Mouse (Mus musculus): Measurements from ENCODE around the gene Akt2. TPM values are rescaled to one million over a fixed set of nuclear protein-coding genes. Genes with fewer than 3 reads are reported as not detected.

The Akt2 gene
- polyA plus RNA-seq, 1 experiment: 101 TPM

GRCm38 (mm10) chr7:27598053-27598452 is 6.7 kb downstream of the Akt2 start:
- 71% methylated on average over 7 of the region's 7 CpGs for WGBS
- no peak for TF ChIP-seq POLR2A (IDR thresholded peaks at IDR 0.05; ENCODE audit: borderline replicate concordance, extremely low read depth, low read depth, low read length)
- TF ChIP-seq CTCF (IDR thresholded peaks at IDR 0.05; ENCODE audit: insufficient read depth, low read length): no peak

GRCm38 (mm10) chr7:27601628-27602027 is 10.3 kb downstream of the Akt2 start:
- DNase-seq: no peak
- Histone ChIP-seq H3K4me1 (ENCODE audit: control insufficient read depth, insufficient read depth, low read length) (peaks cover 25% of the 10 kb centered on the region), H3K4me3 (replicated peaks; ENCODE audit: extremely low read depth, low read depth, low read length) (no peak overlapping the region)
- 57% methylated on average over 4 of the region's 4 CpGs for WGBS
- no peak for TF ChIP-seq CTCF (IDR thresholded peaks at IDR 0.05; ENCODE audit: insufficient read depth, low read length)
- TF ChIP-seq POLR2A (IDR thresholded peaks at IDR 0.05; ENCODE audit: borderline replicate concordance, extremely low read depth, low read depth, low read length): no peak

More at GRCm38 (mm10) chr7:27598053-27598452, 6.7 kb downstream of the Akt2 start:
- peaks cover 19% of the 10 kb centered on the region for H3K4me1 ChIP-seq (ENCODE audit: control insufficient read depth, insufficient read depth, low read length)
- no peak overlapping the region for H3K4me3 ChIP-seq (replicated peaks; ENCODE audit: extremely low read depth, low read depth, low read length)
- no peak for DNase-seq

- DNase-seq: no peak
- Histone ChIP-seq H3K4me1 (ENCODE audit: control insufficient read depth, insufficient read depth, low read length) (peaks cover 31% of the 10 kb centered on the region), H3K4me3 (replicated peaks; ENCODE audit: extremely low read depth, low read depth, low read length) (no peak overlapping the region)
- WGBS: 80% methylated on average over 2 of the region's 2 CpGs
- no peak for TF ChIP-seq CTCF (IDR thresholded peaks at IDR 0.05; ENCODE audit: insufficient read depth, low read length)
- TF ChIP-seq POLR2A (IDR thresholded peaks at IDR 0.05; ENCODE audit: borderline replicate concordance, extremely low read depth, low read depth, low read length): no peak
Measured at GRCm38 (mm10) chr7:27602161-27602560, 10.8 kb downstream of the Akt2 start.

- Histone ChIP-seq H3K4me1 (ENCODE audit: control insufficient read depth, insufficient read depth, low read length) (peaks cover 37% of the 10 kb centered on the region), H3K4me3 (replicated peaks; ENCODE audit: extremely low read depth, low read depth, low read length) (no peak overlapping the region)
- 22% methylated on average over 7 of the region's 7 CpGs for WGBS
- no peak for DNase-seq
- no peak for TF ChIP-seq CTCF (IDR thresholded peaks at IDR 0.05; ENCODE audit: insufficient read depth, low read length)
- TF ChIP-seq POLR2A (IDR thresholded peaks at IDR 0.05; ENCODE audit: borderline replicate concordance, extremely low read depth, low read depth, low read length): no peak
Measured at GRCm38 (mm10) chr7:27602835-27603234, 11.5 kb downstream of the Akt2 start.

GRCm38 (mm10) chr7:27604661-27605348 is 13.5 kb downstream of the Akt2 start:
- 49% methylated on average over 5 of the region's 5 CpGs for WGBS
- H3K4me3 ChIP-seq (replicated peaks; ENCODE audit: extremely low read depth, low read depth, low read length): no peak overlapping the region
- no peak for DNase-seq
- TF ChIP-seq POLR2A (IDR thresholded peaks at IDR 0.05; ENCODE audit: borderline replicate concordance, extremely low read depth, low read depth, low read length) (no peak), CTCF (IDR thresholded peaks at IDR 0.05; ENCODE audit: insufficient read depth, low read length) (no peak)
- H3K4me1 ChIP-seq (ENCODE audit: control insufficient read depth, insufficient read depth, low read length): peaks cover 36% of the 10 kb centered on the region

- 48% methylated on average over 9 of the region's 9 CpGs for WGBS
- Histone ChIP-seq H3K4me3 (replicated peaks; ENCODE audit: extremely low read depth, low read depth, low read length) (no peak overlapping the region), H3K4me1 (ENCODE audit: control insufficient read depth, insufficient read depth, low read length) (peaks cover 36% of the 10 kb centered on the region)
- DNase-seq: peak; percentile 60
- no peak for TF ChIP-seq POLR2A (IDR thresholded peaks at IDR 0.05; ENCODE audit: borderline replicate concordance, extremely low read depth, low read depth, low read length)
- TF ChIP-seq CTCF (IDR thresholded peaks at IDR 0.05; ENCODE audit: insufficient read depth, low read length): no peak
Measured at GRCm38 (mm10) chr7:27605499-27606285, 14.3 kb downstream of the Akt2 start.

- no peak overlapping the region for H3K4me3 ChIP-seq (replicated peaks; ENCODE audit: extremely low read depth, low read depth, low read length)
- H3K4me1 ChIP-seq (ENCODE audit: control insufficient read depth, insufficient read depth, low read length): peaks cover 33% of the 10 kb centered on the region
- no peak for DNase-seq
- TF ChIP-seq CTCF (IDR thresholded peaks at IDR 0.05; ENCODE audit: insufficient read depth, low read length) (no peak), POLR2A (IDR thresholded peaks at IDR 0.05; ENCODE audit: borderline replicate concordance, extremely low read depth, low read depth, low read length) (no peak)
- 49% methylated on average over 10 of the region's 10 CpGs for WGBS
Measured at GRCm38 (mm10) chr7:27606481-27607254, 15.3 kb downstream of the Akt2 start.

GRCm38 (mm10) chr7:27607580-27607979 is 16.2 kb downstream of the Akt2 start:
- 16% methylated on average over 5 of the region's 5 CpGs for WGBS
- TF ChIP-seq POLR2A (IDR thresholded peaks at IDR 0.05; ENCODE audit: borderline replicate concordance, extremely low read depth, low read depth, low read length) (no peak), CTCF (IDR thresholded peaks at IDR 0.05; ENCODE audit: insufficient read depth, low read length) (no peak)
- Histone ChIP-seq H3K4me3 (replicated peaks; ENCODE audit: extremely low read depth, low read depth, low read length) (no peak overlapping the region), H3K4me1 (ENCODE audit: control insufficient read depth, insufficient read depth, low read length) (peaks cover 29% of the 10 kb centered on the region)
- peak; percentile 71 for DNase-seq

GRCm38 (mm10) chr7:27608130-27608529 is 16.8 kb downstream of the Akt2 start:
- H3K4me1 ChIP-seq (ENCODE audit: control insufficient read depth, insufficient read depth, low read length): peaks cover 33% of the 10 kb centered on the region
- TF ChIP-seq POLR2A (IDR thresholded peaks at IDR 0.05; ENCODE audit: borderline replicate concordance, extremely low read depth, low read depth, low read length) (no peak), CTCF (IDR thresholded peaks at IDR 0.05; ENCODE audit: insufficient read depth, low read length) (no peak)
- 67% methylated on average over 3 of the region's 3 CpGs for WGBS
- no peak for DNase-seq
- H3K4me3 ChIP-seq (replicated peaks; ENCODE audit: extremely low read depth, low read depth, low read length): no peak overlapping the region

Data from lung, adult 2 months (tissue).